Mouse (Mus musculus) cortical plate, adult 2 months (tissue): ENCODE measurements around the gene Sclt1.

ENCODE experiments used
- CTCF ChIP-seq: fragments of 200-500 bp; IDR thresholded peaks from 2 replicates; pipeline ENCODE4 v1.5.1; 2011; ENCODE audit warnings: mild to moderate bottlenecking, control low read depth, low read length; ENCODE audit not compliant: insufficient read depth; ENCODE audit errors: extremely low read depth
- POLR2A ChIP-seq: fragments of 200-500 bp; IDR thresholded peaks from 2 replicates; pipeline ENCODE4 v1.6.1; 2011; ENCODE audit warnings: mild to moderate bottlenecking, low read length, control low read depth; ENCODE audit not compliant: insufficient read depth; ENCODE audit errors: extremely low read depth

DNA sequence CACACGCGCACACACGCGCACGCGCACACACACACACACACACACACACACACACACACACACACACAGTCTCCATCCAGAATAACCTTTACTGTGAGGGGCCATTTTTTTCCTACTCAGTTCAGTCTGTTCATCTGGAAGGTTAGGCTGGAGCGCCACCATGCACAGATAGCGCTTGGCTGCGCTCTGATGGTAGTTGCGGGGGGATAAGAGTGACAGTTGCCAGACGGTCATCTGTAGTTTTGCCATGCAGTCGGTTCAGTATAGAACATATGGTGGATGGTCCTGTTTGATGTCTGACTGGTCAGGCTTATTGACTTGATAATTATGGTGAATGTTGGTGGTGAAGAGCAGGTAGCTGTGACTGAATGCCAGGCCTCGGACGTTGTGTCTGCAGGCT lies 159.2 kb downstream of the Sclt1 start:
- no peak for TF ChIP-seq CTCF
- no peak for TF ChIP-seq POLR2A
